Mouse (Mus musculus) kidney, adult 11 months (tissue): ENCODE results near the gene Egflam.

Source experiments
- DNase-seq: peaks from one replicate; pipeline ENCODE4 v3.0.0; 2022

The Egflam gene

DNA sequence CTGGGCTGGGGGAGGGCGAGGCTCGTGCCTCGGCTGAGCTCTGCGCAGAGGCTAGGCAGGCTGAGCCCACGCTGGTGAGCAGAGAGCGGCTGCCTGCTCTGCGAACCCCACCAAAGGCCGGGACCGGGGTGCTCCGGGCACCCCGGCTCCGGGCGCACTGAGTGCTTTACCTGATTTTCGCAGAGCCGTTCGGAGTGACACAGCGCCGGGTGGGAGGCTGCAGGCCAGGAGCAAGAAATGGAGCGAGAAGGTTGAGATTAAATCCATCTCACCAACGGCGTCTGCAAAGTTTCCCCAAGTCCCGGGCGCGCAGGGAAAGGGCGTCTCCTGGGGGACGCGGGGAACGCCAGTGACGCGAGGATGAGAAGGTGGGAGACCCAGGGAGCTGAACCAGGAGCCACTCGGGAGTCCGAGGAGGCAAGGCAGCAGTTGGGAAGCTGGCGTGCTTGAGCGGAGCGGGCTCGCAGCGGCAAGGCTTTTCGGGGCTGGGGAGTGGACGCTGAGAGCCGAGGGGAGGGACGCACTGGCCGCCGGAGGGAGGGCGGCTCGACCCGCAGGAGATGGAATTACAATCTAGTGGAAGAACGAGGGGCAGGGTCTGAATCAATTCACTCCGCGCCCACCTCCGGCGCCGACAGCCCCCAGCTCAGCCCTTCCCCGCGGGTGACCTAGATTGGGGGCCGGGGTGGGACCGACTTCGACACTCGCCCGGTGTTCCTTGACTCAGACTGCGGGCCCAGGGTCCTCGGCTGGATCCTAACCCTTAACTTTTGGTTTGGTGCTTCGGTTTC is at the start of gene Egflam:
Egflam (minus strand) TSS at position 578 of the 791 bp plus-strand sequence.
- no peak for DNase-seq

DNA sequence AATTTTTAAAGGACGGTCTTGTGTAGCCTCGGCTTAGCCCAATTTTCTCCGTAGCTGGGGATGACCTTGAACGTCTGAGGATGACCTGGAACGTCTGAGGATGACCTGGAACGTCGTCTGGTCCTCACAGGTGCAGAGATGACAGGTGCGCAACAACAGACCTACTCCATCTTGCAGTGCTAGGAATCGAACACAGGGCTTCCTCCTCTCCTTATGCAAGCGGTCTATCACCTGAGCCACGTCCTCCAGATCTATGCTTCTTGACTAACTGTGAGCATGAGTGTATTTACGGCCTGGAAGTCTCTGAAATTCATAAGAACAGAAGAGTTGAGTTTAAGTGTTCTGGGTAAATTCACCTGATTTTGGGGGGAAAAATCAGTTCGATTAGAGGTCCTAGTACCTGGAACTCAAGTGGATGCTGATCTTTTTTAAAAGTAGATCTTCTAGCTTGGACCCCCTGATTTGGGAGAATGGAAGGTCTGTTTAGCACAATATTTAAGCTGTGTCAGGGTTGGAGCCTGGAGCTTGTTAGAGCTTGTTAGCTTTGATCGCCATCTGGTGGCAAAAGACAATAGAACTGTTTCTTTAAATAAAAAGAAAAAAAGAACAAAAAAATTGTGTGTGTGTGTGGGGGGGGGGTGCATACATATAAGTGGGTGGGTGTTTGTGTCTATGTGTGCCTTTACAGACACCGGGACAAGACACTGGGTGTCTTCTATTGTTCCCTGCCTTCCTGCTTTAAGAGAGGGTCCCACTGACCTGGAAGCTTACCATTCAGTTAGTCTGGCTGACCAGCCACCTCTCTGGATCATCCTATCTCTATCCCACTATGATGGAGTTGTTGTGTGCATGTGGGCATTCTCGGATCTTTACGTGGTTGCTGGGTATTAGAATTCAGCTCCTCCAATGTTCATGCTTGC is 45.5 kb upstream of the Egflam start:
- no peak for DNase-seq

- no peak for DNase-seq
These were observed 44.2 kb upstream of the Egflam start for GRCm38 (mm10) chr15:7442148-7443100.

GRCm38 (mm10) chr15:7424282-7424681 is 26.1 kb upstream of the Egflam start:
- DNase-seq, result no peak

DNA sequence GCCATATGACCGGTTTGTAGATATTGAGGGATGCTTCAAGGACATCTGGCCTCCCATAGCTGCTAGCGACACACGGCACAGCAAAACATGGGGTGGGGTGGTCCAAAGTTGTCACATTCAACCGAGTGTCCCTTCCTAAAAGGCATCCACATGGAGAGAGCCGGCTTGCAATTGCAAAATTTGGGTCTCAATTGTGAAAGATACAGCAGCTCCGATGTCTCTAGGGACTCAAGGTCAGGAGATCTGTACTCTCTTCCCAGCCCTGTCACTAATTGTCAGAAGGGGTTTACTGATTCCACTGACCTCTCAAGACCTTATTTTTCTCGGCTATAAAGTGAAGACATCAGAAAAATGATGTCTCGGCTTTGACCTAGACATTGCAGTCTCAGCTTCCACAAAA is 6.3 kb upstream of the Egflam start:
- DNase-seq, result no peak

GRCm38 (mm10) chr15:7398609-7399540 is 680 bp upstream of the Egflam start:
- DNase-seq, result no peak

- DNase-seq, result no peak
These were observed 763 bp downstream of the Egflam start for GRCm38 (mm10) chr15:7397446-7397817.

GRCm38 (mm10) chr15:7383349-7383748 is 14.8 kb downstream of the Egflam start:
- no peak for DNase-seq

DNA sequence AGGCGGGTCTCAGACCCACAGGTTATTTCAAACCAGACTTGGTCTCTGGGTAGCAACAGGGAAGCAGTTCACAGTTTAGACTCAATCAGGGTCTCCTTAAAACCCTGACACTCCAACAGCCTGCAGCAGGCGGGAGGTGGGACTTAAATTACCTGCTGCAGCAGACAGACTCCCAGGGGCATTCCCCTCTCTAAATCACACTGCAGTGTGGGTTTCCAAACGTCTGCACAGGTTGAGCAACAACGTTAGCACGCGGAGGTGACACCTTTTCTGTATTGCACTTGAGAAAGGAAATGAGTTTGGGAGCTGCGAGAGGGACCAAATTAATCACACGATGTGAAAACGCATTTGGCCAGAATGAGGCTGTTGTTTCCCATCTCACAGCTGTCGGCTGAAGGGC is 15.7 kb downstream of the Egflam start:
- no peak for DNase-seq

- peak; percentile 58 for DNase-seq
These were observed 45.6 kb downstream of the Egflam start for GRCm38 (mm10) chr15:7352635-7353051.

GRCm38 (mm10) chr15:7340703-7341309 is 57.4 kb downstream of the Egflam start:
- DNase-seq, result no peak

DNA sequence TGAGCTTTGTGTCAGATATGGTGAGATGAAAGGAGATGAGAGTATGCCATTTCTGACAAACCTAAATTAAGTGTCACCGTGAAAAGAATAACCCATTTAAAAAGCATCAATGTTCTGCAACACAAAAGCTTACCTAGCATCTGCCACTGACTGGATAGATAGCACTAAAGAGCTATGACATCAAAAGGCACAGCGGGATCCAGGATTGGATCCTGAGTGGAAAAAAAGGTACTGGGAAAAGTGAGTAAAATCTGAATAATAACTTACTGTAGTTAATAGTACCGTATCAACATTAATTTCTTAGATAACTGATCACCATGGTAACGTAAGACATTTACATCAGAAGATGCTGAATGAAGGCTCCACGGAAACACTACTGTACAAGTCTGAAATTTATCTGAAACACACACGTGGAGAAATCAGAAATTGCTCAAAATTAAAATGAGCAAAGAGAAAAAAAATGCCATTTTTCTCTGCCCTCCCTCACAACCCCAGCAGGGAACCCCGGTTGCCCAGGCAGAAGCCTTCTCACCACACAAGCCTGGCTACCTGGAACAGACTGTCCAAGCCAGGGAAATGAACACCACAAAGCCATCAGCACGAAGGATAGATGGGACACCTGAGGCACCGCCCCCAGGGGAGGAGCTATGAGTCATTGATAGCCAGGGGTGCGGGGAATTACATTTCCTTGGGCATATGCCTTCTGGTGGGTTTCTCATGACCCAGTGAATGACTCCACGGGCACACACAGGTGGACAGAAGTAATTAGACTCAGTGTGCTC is 63.5 kb downstream of the Egflam start:
- no peak for DNase-seq

DNA sequence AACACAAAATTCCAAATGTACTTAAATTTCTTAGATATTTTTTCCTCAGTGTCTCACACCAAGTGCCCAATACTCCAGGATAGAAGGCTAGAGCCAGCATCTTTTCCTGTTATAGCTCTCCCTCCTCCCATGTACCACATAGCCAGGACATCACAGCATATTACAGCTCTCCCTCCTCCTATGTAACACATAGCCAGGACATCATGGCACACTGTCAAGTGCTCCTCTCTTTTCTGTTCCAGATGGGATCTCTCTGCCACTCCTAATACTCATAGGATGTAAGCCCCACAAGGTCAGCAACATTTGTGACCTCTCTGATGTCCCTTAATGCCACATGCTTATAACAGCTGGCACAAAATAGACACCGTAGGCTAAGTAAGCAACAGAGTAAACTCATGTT is 65.3 kb downstream of the Egflam start:
- DNase-seq, result no peak

DNA sequence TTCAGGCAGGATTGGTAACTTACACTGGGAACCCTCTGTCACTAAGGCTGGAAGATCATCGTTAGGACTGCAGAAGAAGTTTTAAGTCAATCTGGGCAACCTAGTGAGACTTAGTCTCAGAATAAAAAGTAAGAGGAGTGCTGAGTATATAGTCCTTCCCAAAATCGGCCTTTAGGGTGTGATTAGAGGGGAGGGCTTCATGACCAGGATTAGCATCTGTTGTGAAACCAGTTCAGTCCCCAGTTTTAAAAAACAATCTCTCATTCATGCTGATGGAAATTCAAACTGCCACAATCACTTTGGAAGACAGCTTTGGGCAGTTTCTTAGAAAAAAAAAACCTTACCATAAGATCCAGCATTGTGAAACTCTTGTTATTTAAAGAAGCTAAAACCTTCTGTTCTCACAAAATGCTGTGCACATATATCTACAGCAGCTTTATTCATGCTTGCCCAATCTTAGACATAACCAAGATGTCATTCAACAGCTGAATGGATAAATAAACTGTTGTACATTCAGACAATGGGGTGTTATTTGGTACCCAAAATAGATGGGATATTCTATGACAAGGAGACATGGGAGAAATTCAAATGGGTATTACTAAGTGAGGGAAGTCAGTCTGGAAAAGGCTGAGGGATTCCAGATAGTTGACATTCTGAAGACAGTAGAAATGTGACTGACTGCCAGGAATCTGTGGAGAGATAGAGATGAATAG is 75.4 kb downstream of the Egflam start:
- DNase-seq, result no peak

DNA sequence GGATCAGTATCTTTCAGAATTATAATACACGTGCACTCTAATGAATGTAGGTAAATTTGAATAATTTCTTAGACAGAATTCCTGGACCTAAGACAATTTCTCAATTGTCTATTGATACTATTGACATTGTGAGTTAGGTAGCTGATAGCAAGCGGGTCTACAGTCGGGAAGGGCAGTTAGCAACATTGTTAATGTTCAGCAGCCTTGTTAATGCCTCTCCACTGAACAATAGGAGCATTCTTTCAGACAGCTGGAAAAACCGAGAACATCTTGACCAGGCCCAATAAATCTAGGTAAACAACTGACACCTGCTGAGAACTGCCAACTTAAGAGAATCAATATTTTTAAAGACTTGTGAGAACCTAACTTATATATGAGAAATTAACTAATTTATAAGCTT is 77.3 kb downstream of the Egflam start:
- DNase-seq, result no peak

- no peak for DNase-seq
These were observed 82.7 kb downstream of the Egflam start for GRCm38 (mm10) chr15:7315539-7315938.

- DNase-seq, result no peak
These were observed 89.5 kb downstream of the Egflam start for GRCm38 (mm10) chr15:7308711-7309110.

DNA sequence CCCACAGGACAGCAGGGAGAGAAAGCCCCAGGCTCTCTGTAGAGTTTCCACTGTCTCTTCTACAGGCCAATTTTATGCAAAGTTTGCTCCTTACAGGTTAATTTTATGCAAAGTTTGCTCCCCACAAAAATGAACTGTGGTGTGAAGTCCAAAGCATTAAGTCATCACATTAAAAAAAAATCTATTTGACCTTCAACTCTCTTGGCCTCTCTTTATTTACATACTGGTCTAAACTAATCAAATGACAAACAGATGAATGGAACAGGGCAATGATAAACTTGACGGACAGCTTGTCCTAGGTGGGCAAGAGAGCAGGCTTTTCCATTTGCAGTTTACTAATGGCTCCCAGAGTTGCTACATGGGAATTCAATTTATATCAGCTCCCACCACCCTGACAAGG is 98.3 kb downstream of the Egflam start:
- DNase-seq, result no peak

DNA sequence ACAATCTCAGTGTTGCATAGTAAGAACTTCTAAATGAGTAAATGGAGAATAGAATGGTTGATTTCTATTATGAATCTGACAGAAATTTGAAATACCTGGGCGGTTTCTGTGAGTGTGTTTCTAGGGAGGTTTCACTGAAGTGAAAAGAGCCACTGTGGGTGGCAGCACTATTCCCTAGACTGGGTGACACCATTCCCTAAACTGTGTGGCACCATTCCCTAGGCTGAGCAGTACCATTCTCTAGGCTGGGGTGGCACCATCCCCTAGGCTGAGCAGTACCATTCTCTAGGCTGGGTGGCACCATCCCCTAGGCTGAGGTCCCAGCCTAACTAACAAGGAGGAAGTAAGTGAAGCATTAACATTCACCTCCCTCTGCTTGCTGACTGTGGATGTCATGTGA is 103.0 kb downstream of the Egflam start:
- DNase-seq, result no peak

DNA sequence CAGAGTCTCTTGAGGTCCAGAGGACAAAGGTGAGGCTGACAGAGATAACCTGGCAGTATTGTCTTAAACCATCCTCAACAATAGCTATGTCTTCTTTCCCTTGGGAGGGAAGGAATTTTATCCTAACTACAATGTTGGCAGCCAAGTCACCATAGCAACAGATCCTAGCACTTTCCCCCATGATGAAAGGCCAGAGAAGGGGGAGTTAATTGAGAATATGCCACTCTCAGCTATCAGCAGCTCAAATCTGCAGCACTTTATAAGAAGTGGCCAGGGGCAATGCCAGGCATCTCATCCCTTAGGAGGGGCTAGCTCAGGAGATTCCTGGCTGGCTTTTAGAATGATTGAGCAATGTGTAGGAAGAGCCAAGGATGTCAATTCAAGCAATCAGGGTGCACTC is 105.3 kb downstream of the Egflam start:
- no peak for DNase-seq
